Mouse (Mus musculus) hindbrain, postnatal 0 days (tissue): ENCODE measurements around the gene Cbx4. TPM values are rescaled to one million over a fixed set of nuclear protein-coding genes. Genes with fewer than 3 reads are reported as not detected.
A peak's percentile ranks its signal among the peaks of the same experiment; 100 is the strongest.

Source experiments
- ATAC-seq: fragments of 200-750 bp; cut with Nextera tagmentation; 2 replicates; pipeline ENCODE4 v1.8.0; 2017; ENCODE audit warnings: mild to moderate bottlenecking, moderate TSS enrichment, moderate library complexity
- DNase-seq: peaks from one replicate; pipeline ENCODE4 v3.0.0-alpha.2; 2015; ENCODE audit warnings: low spot score
- H3K27ac ChIP-seq: fragments of 300-500 bp; sonication (generic); 2 replicates; pipeline ENCODE4 v1.5.1; 2014; ENCODE audit warnings: mild to moderate bottlenecking
- H3K27me3 ChIP-seq: fragments of 300-500 bp; sonication (generic); 2 replicates; pipeline ENCODE4 v1.6.1; 2014; ENCODE audit warnings: low read length, mixed read lengths; ENCODE audit not compliant: insufficient read depth
- H3K36me3 ChIP-seq: fragments of 300-500 bp; sonication (generic); 2 replicates; pipeline ENCODE4 v1.6.1; 2014; ENCODE audit warnings: low read length, mixed read lengths; ENCODE audit not compliant: insufficient read depth
- H3K4me1 ChIP-seq: fragments of 300-500 bp; sonication (generic); 2 replicates; pipeline ENCODE4 v1.6.1; 2014; ENCODE audit warnings: antibody characterized with exemption, low read length, mixed read lengths; ENCODE audit not compliant: insufficient read depth
- H3K4me2 ChIP-seq: fragments of 300-500 bp; sonication (generic); 2 replicates; pipeline ENCODE4 v1.6.1; 2014; ENCODE audit warnings: low read depth, mild to moderate bottlenecking, low read length, moderate library complexity, mixed read lengths
- H3K4me3 ChIP-seq: fragments of 300-500 bp; sonication (generic); 2 replicates; pipeline ENCODE4 v1.5.1; 2014; ENCODE audit warnings: low read length
- H3K9ac ChIP-seq: fragments of 300-500 bp; sonication (generic); replicated peaks from 2 replicates; pipeline ENCODE4 v1.6.1; 2014; ENCODE audit warnings: mild to moderate bottlenecking, low read length, moderate library complexity, mixed read lengths
- H3K9me3 ChIP-seq: fragments of 300-500 bp; sonication (generic); 2 replicates; pipeline ENCODE4 v1.6.1; 2016; ENCODE audit warnings: low read length, mixed read lengths
- CTCF ChIP-seq: IDR thresholded peaks from 2 replicates; pipeline ENCODE4 v1.5.1; 2016; ENCODE audit warnings: antibody characterized with exemption, control low read depth, low read depth
- WGBS: fragments of 180-500 bp; shearing (Covaris S2); extraction: QIAGEN DNeasy Blood & Tissue Kit; methylation state at CpG from one replicate; pipeline ENCODE4 v1.1.7; 2014; 5-methylcytosine and 5-hydroxymethylcytosine counted together
- polyA plus RNA-seq: library from polyadenylated mRNA; unstranded; fragments of >200 nt; fragmentation: Nextera tagmentation; extraction: Ambion mirVana; gene quantifications from 2 replicates; pipeline ENCODE4 v1.2.1, GENCODE M21; 2015
- total RNA-seq: library from RNA; depleted of rRNA; stranded (reverse); fragments of >200 nt; gene quantifications from 2 replicates; pipeline ENCODE4 v1.2.3, GENCODE M21; 2014

Gene Cbx4
- total and polyA plus RNA-seq, 2 experiments from 2014 or later = 23.7 to 33.6 TPM

DNA sequence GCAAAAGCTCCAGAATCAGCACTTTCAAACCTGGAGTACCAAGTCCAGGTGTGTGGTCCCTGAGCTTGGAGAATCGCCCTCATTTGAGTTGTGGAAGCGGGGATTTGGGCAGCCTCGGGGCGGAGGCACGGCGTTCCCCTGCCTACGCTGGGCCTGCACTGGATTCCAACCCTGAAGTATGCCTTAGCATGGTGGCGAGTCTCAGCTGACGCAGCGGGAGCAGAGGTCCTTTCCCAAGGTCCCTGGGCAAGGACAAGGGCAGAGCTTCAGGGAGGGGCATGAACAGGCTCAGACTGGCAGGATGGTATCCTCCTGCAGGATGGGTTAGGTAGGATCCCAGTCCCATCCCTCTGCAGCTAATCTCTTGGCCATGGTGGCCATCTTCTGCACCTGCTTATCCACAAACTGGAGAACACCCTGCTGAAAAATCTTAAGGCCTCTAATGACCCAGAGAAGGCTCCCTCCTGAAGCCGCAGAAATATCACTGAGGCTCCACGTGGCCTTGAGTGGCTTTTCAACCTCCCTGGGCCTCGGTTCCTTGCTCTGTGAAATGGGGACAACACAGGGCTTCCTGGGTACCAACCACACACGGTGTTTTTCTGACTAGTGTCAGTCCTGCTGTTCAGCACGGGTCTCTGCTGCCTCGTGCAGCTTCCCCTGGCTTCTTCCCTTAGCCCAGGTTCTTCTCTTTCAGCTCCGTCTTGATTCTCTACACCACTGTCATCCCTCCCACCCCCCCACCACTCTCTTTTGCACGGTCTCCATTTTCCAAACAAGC, 43.4 kb upstream of the Cbx4 start:
- 53% methylated on average over 18 of the region's 18 CpGs for WGBS
- Histone ChIP-seq H3K9me3 (no peaks in the 10 kb centered on the region), H3K27me3 (no peaks in the 10 kb centered on the region), H3K4me1 (peaks cover 20% of the 10 kb centered on the region), H3K4me3 (peak overlapping the region; percentile 4; the same call in 1 of the 2 replicates), H3K4me2 (peak overlapping the region; percentile 47), H3K9ac (no peak overlapping the region), H3K27ac (no peak overlapping the region), H3K36me3 (no peaks in the 10 kb centered on the region)
- no peak for ATAC-seq
- no peak for TF ChIP-seq CTCF
- DNase-seq = no peak

DNA sequence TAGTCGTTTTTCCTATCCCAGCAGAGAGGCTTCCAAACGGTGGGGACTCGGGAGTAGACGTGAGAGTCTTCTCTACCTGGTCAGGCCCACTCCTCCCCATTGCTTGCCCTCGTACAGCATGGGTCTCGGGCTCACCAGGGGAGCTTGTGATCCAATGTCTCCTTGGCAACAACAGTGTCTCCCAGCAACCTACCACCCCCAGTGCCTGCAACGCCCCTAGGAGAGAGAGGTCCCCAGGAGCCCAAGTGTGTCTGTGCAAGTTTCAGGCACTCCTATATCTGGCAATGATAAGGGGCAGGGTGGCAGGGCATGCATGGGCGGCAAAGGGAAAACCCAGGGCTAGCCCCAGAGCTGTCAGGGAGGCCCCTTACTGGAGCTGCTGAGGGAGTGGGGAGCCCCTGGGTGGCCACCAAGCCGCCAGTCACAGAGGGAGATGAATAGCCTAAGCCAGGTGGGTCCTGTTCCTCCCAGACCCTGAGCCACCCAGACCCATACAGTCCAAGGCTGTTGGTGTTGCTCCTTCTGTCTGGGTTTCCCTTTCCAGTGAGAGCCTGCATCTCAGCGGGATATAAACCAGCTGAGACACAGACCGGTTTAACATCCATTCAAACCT, 42.8 kb upstream of the Cbx4 start:
- Histone ChIP-seq H3K4me2 (no peak overlapping the region), H3K27ac (no peak overlapping the region), H3K4me1 (peaks cover 20% of the 10 kb centered on the region), H3K36me3 (no peaks in the 10 kb centered on the region), H3K27me3 (no peaks in the 10 kb centered on the region), H3K4me3 (no peak overlapping the region), H3K9ac (no peak overlapping the region), H3K9me3 (no peaks in the 10 kb centered on the region)
- DNase-seq = no peak
- no peak for TF ChIP-seq CTCF
- 35% methylated on average over 11 of the region's 11 CpGs for WGBS
- no peak for ATAC-seq

DNA sequence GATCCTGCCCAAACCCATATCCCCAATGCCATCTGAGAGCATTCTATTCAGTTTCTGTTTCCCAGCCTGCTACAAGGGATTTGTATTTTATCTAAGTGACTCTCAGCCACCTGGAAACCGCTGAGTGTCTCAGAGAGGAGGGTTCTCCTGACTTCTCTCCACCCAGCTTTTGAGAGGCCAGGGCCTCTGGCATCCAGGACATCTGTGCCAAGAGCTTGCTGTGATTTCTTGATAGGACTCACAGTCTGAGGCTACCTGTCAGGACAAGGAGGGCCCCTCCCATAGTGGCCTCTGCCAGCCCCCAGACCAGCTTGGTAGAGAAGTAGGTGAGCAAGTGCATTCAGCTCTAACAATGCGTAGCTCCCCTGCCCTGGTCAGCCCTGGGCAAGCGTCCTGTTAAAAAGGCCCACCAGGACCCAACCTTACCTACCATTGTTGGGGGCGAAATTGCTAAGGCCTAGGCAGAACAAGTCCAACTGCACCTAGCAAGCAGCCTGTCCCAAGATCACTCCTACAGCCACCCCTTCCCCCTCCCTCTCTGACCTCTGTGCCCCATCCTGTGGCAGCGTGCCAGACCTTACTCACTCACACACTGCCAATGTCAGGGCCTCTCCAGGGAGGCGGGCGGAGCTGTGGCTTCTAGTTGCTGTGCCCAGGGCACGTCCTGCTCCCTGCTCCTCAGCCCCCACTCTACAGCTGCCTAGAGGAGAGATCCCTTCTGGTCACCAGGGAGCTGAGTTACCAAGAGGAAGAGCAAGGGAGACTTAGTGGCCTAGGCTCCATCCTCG, 41.9 kb upstream of the Cbx4 start:
- Histone ChIP-seq H3K4me3 (no peak overlapping the region), H3K36me3 (no peaks in the 10 kb centered on the region), H3K9me3 (no peaks in the 10 kb centered on the region), H3K27me3 (no peaks in the 10 kb centered on the region), H3K27ac (no peak overlapping the region), H3K9ac (no peak overlapping the region), H3K4me2 (no peak overlapping the region), H3K4me1 (peaks cover 17% of the 10 kb centered on the region)
- 50% methylated on average over 9 of the region's 9 CpGs for WGBS
- TF ChIP-seq CTCF = no peak
- no peak for DNase-seq
- no peak for ATAC-seq

DNA sequence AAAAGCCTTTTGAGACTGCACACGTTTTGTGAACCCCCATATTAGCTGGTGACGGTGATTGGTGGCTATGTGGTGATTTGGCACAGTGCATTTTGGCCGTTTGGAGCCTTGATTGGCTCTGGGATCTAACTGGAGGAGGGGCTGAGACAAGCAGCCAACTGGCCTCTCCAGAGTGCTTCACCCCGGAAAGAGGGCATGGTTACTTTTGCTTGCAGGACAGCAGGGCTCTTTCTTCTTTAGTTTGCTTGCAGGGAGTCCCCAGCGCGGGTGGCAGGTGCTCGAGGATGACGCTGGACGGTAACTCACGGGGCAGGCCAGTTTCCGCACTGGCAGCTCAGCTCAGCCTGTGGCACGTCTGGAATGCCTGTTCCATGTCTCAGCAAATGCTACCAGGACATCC, 41.1 kb upstream of the Cbx4 start:
- H3K9me3 ChIP-seq = no peaks in the 10 kb centered on the region
- H3K4me3 ChIP-seq = no peak overlapping the region
- H3K27me3 ChIP-seq = no peaks in the 10 kb centered on the region
- H3K4me2 ChIP-seq = 0 out of 2 replicates have a peak overlapping the region, but pooled peaks have one; percentile 5
- no peak for TF ChIP-seq CTCF
- no peaks in the 10 kb centered on the region for H3K36me3 ChIP-seq
- peaks cover 17% of the 10 kb centered on the region for H3K4me1 ChIP-seq
- H3K9ac ChIP-seq = no peak overlapping the region
- no peak for ATAC-seq
- WGBS = 9% methylated on average over 12 of the region's 12 CpGs
- peak overlapping the region; percentile 34 for H3K27ac ChIP-seq
- peak; percentile 60 for DNase-seq

DNA sequence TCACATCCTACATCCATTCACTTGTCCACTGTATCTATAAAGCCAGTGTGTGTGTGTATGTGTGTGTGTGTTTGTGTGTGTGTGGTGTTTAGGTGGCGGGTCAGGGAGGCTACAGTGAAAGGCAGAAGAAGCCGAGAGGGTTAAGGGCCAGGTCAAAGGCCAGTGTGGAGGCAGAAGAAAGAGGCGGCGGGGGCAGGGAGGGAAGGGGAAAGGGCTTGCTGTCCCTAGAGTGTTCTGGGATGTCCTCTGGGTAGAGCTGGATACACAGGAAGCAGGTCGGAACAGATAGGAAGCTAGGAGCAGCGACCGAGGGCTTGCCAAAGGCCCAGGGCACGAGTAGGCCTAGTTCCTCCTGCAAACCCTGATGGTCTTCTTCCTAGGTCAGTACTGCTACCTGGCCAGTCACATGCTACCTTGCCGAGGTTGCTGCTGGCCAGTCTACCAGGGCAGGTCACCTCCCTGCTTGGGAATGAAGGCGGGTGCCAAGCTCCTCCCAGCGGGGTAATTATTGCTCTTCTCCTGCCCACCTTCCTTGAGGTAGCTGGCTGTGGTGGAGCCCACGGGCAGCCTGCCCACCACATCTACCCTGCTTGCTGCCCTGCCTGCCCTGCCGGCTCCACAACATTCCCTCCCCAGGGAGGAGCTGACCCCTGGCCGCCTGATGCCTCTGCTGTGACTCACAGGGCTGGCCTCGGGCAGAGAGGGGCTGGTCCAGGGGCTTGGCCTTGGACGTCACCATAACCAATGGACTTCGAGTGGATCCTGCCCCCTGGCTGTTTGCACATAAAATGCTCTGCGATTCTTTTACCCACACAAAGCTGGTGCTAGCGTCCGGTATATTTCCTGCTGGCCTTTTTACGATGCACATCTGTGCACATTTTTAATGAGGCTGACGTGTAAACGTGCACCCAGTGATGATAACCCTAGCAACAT, 40.2 kb upstream of the Cbx4 start:
- WGBS = 37% methylated on average over 23 of the region's 23 CpGs

DNA sequence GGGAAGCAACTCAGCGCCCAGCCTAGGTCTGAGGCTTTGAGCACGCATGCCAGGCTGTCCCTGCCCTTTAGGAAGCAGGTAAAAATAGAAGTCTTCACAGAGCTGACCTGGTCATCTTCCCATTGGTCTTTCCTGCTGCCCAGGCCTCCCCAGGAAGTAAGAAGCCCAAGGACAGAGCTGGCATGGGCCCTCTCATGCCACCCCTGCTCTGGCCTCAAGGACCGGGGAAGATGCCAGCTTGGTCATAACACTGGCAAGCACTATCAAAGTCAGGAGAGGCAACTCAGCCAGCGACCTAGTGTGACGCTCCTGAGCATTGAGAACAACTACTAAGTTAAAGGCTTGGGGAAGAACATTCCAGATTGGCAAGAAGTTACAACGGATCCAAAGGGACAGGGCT, 38.5 kb upstream of the Cbx4 start:
- H3K9ac ChIP-seq = no peak overlapping the region
- H3K36me3 ChIP-seq = no peaks in the 10 kb centered on the region
- H3K27ac ChIP-seq = no peak overlapping the region
- DNase-seq = no peak
- WGBS = 91% methylated on average over 6 of the region's 6 CpGs
- no peak for ATAC-seq
- TF ChIP-seq CTCF = no peak
- H3K27me3 ChIP-seq = no peaks in the 10 kb centered on the region
- H3K4me2 ChIP-seq = no peak overlapping the region
- no peaks in the 10 kb centered on the region for H3K9me3 ChIP-seq
- H3K4me3 ChIP-seq = no peak overlapping the region
- H3K4me1 ChIP-seq = peaks cover 17% of the 10 kb centered on the region; the same call in 1 of the 2 replicates

More for the DNA sequence above, 40.2 kb upstream of the Cbx4 start:
- Histone ChIP-seq H3K36me3 (no peaks in the 10 kb centered on the region), H3K27me3 (no peaks in the 10 kb centered on the region), H3K4me3 (no peak overlapping the region), H3K9me3 (no peaks in the 10 kb centered on the region), H3K4me1 (peaks cover 17% of the 10 kb centered on the region), H3K4me2 (peak overlapping the region; percentile 30; the same call in 1 of the 2 replicates), H3K27ac (peak overlapping the region; percentile 67; the same call in 1 of the 2 replicates), H3K9ac (no peak overlapping the region)
- peak; percentile 80 for DNase-seq
- TF ChIP-seq CTCF = peak; percentile 78
- peak; percentile 73 for ATAC-seq
